Mouse (Mus musculus): ENCODE results near the gene Cdkl3.

DNA sequence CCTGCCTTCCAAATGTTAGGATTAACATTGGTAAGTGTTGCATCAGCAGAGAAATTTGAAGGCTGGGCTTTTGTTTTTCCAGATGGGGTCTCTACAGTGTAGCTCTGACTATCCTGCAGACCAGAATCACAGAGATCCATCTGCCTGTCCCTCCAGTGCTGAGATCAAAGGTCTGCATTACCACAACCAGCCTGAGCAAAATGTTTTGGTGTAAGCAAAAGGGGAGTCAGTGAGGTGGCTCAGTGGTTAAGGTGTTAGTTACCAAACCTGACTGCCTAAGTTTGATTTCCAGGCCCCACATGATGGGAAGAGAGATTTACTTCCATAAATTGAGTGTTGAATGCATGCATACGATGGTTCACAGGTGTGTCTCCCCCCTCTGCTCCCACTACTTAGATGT is 105.4 kb downstream of the Cdkl3 start:
- TF ChIP-seq CTCF (IDR thresholded peaks at IDR 0.05; ENCODE audit: low read depth) (no peak), EP300 (optimal IDR thresholded peaks at IDR 0.05) (no peak)

Data from stomach, postnatal 0 days (tissue).